Mouse (Mus musculus) erythroblast, embryonic 14.5 days (primary cell): ENCODE measurements around the gene Tmem102. TPM values are rescaled to one million over a fixed set of nuclear protein-coding genes. Genes with fewer than 3 reads are reported as not detected.

Source experiments
- H3K27me3 ChIP-seq: 2 replicates; pipeline ENCODE4 v1.6.1; 2012; ENCODE audit warnings: inconsistent platforms; ENCODE audit not compliant: control insufficient read depth
- H3K36me3 ChIP-seq: 2 replicates; pipeline ENCODE4 v1.6.1; 2012; ENCODE audit warnings: mild to moderate bottlenecking, inconsistent platforms; ENCODE audit not compliant: control insufficient read depth
- H3K4me1 ChIP-seq: 2 replicates; pipeline ENCODE4 v1.6.1; 2012; ENCODE audit warnings: inconsistent platforms; ENCODE audit not compliant: control insufficient read depth
- H3K4me3 ChIP-seq: replicated peaks from 2 replicates; pipeline ENCODE3; 2012; ENCODE audit warnings: moderate library complexity, mild to moderate bottlenecking, inconsistent platforms
- H3K9me3 ChIP-seq: 2 replicates; pipeline ENCODE4 v1.6.1; 2012; ENCODE audit warnings: low read length, inconsistent platforms, mixed read lengths; ENCODE audit not compliant: control insufficient read depth
- GATA1 ChIP-seq: IDR thresholded peaks from 2 replicates; pipeline ENCODE4 v1.6.1; 2012; ENCODE audit warnings: low read length, inconsistent platforms, mixed read lengths
- TAL1 ChIP-seq: IDR thresholded peaks from 3 replicates; pipeline ENCODE4 v1.6.1; 2012; ENCODE audit warnings: low read length, inconsistent platforms, mixed read lengths
- polyA plus RNA-seq: library from polyadenylated mRNA; stranded (reverse); fragments of >175 nt; gene quantifications from 2 replicates; pipeline ENCODE4 v1.2.3, GENCODE M21; 2012

Tmem102 gene
- polyA plus RNA-seq, 1 experiment, result not detected

- Histone ChIP-seq H3K27me3 (peaks cover 86% of the 10 kb centered on the region), H3K4me1 (peaks cover 42% of the 10 kb centered on the region), H3K9me3 (peaks cover 32% of the 10 kb centered on the region), H3K4me3 (no peak overlapping the region), H3K36me3 (no peaks in the 10 kb centered on the region)
- no peak for TF ChIP-seq GATA1
- TF ChIP-seq TAL1, result no peak
These were observed 7.5 kb downstream of the Tmem102 start for GRCm38 (mm10) chr11:69797924-69798323.

GRCm38 (mm10) chr11:69795983-69796435, 9.4 kb downstream of the Tmem102 start:
- Histone ChIP-seq H3K4me1 (peaks cover 29% of the 10 kb centered on the region), H3K27me3 (peaks cover 78% of the 10 kb centered on the region), H3K36me3 (no peaks in the 10 kb centered on the region), H3K9me3 (peaks cover 14% of the 10 kb centered on the region; the same call in 1 of the 2 replicates), H3K4me3 (peak overlapping the region; percentile 63)
- TF ChIP-seq TAL1, result no peak

- no peak for TF ChIP-seq GATA1
- no peak for TF ChIP-seq TAL1
- Histone ChIP-seq H3K4me3 (peak within 1 kb of the TSS; percentile 63), H3K9me3 (peaks cover 9% of the 10 kb centered on the region; the same call in 1 of the 2 replicates), H3K4me1 (peaks cover 24% of the 10 kb centered on the region), H3K27me3 (peaks cover 74% of the 10 kb centered on the region), H3K36me3 (no peaks in the 10 kb centered on the region)
These were observed 10.0 kb downstream of the Tmem102 start, which contains the start of gene Chrnb1 for GRCm38 (mm10) chr11:69795168-69795982. Gene Chrnb1 (minus strand): TSS chr11:69795943.

- Histone ChIP-seq H3K27me3 (peaks cover 59% of the 10 kb centered on the region), H3K4me3 (no peak overlapping the region), H3K4me1 (peaks cover 15% of the 10 kb centered on the region), H3K9me3 (no peaks in the 10 kb centered on the region; the same call in 1 of the 2 replicates), H3K36me3 (no peaks in the 10 kb centered on the region)
- TF ChIP-seq TAL1, result no peak
- no peak for TF ChIP-seq GATA1
These were observed 12.0 kb downstream of the Tmem102 start for GRCm38 (mm10) chr11:69793429-69793828.

GRCm38 (mm10) chr11:69791420-69791819, 14.0 kb downstream of the Tmem102 start:
- Histone ChIP-seq H3K27me3 (peaks cover 39% of the 10 kb centered on the region), H3K4me3 (no peak overlapping the region), H3K4me1 (peaks cover 15% of the 10 kb centered on the region), H3K9me3 (no peaks in the 10 kb centered on the region), H3K36me3 (no peaks in the 10 kb centered on the region)
- no peak for TF ChIP-seq TAL1
- TF ChIP-seq GATA1, result no peak

- no peak overlapping the region for H3K4me3 ChIP-seq
- H3K36me3 ChIP-seq, result no peaks in the 10 kb centered on the region
- no peaks in the 10 kb centered on the region for H3K9me3 ChIP-seq
- TF ChIP-seq GATA1 (no peak), TAL1 (no peak)
- H3K4me1 ChIP-seq, result peaks cover 14% of the 10 kb centered on the region
- peaks cover 30% of the 10 kb centered on the region for H3K27me3 ChIP-seq
These were observed 16.0 kb downstream of the Tmem102 start for GRCm38 (mm10) chr11:69789431-69789830.

GRCm38 (mm10) chr11:69787306-69787705, 18.1 kb downstream of the Tmem102 start:
- H3K4me1 ChIP-seq, result peaks cover 19% of the 10 kb centered on the region
- H3K4me3 ChIP-seq, result no peak overlapping the region
- no peaks in the 10 kb centered on the region for H3K36me3 ChIP-seq
- TF ChIP-seq GATA1 (no peak), TAL1 (no peak)
- peaks cover 18% of the 10 kb centered on the region for H3K27me3 ChIP-seq
- no peaks in the 10 kb centered on the region for H3K9me3 ChIP-seq

- Histone ChIP-seq H3K9me3 (no peaks in the 10 kb centered on the region), H3K4me1 (peaks cover 19% of the 10 kb centered on the region), H3K4me3 (peak overlapping the region; percentile 66), H3K27me3 (peaks cover 34% of the 10 kb centered on the region), H3K36me3 (no peaks in the 10 kb centered on the region)
- TF ChIP-seq GATA1 (no peak), TAL1 (no peak)
These were observed 20.6 kb downstream of the Tmem102 start for GRCm38 (mm10) chr11:69784793-69785272.

GRCm38 (mm10) chr11:69781828-69782227, 23.6 kb downstream of the Tmem102 start:
- Histone ChIP-seq H3K4me3 (no peak overlapping the region), H3K36me3 (no peaks in the 10 kb centered on the region; the same call in 1 of the 2 replicates), H3K9me3 (no peaks in the 10 kb centered on the region), H3K4me1 (peaks cover 19% of the 10 kb centered on the region), H3K27me3 (peaks cover 54% of the 10 kb centered on the region)
- TF ChIP-seq GATA1 (no peak), TAL1 (no peak)
